Mouse (Mus musculus) gastrocnemius, postnatal 36 days (tissue): ENCODE results near the gene Rnase13. TPM values are rescaled to one million over a fixed set of nuclear protein-coding genes. Genes with fewer than 3 reads are reported as not detected.
"Not testable (repeated sequence)": the region's sequence is repeated elsewhere in the genome, so short reads cannot be mapped to it uniquely, and the experiment has no call there.

Experiments
- DNase-seq, 2 experiments: peaks; one replicate each; pipeline ENCODE4 v3.0.0; 2022
- intact Hi-C: fragments of 180-260 bp; cut with DNase I; formaldehyde crosslinking; loops from one replicate; pipeline ENCODE4 v1.15.1; 2025
- long read RNA-seq, 2 experiments: library from polyadenylated mRNA; stranded (forward); transcript quantifications; one replicate each; pipeline ENCODE4 v2.0.0; 2021
- total RNA-seq, 2 experiments: library from RNA; stranded (reverse); gene quantifications; 2 replicates each; pipeline ENCODE4 v1.2.3; 2021

The Rnase13 gene
- not detected for total RNA-seq
- long read RNA-seq, experiment 1, result 0 reads
- long read RNA-seq, experiment 2, result 0 reads

GRCm38 (mm10) chr14:51922571-51922865 lies at the start of gene Rnase13:
Gene Rnase13 (minus strand): TSS chr14:51922773.
- intact Hi-C loops, result no loop called here
- no peak for DNase-seq

GRCm38 (mm10) chr14:51967400-51967799 lies 44.8 kb upstream of the Rnase13 start:
- DNase-seq, result no peak
- intact Hi-C loops, result no loop called here

- no peak for DNase-seq
- intact Hi-C loops, result no loop called here
These were observed 37.7 kb upstream of the Rnase13 start for GRCm38 (mm10) chr14:51960316-51960715.

GRCm38 (mm10) chr14:51943336-51943735 lies 20.8 kb upstream of the Rnase13 start:
- DNase-seq, result no peak
- intact Hi-C loops, result no loop called here

DNA sequence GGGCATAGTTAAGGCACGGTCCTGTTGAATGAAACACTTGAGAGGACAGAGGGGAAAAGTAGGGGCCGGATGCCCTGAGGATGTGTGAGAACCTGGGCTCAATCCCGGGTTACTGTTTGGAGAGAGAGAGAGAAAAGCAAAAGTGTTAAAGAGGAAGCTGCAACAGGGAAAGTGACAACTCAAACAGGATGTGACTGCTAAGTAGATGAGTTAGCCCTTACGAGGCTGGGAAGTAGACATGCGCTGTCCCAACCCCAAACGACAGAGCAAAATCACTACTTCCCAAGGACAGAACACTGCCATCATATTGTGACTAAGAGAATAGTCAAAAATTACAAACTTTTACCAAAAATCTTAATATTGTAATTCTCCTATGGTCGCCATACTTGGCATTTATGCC lies 19.7 kb upstream of the Rnase13 start:
- intact Hi-C loops, result no loop called here
- no peak for DNase-seq

DNA sequence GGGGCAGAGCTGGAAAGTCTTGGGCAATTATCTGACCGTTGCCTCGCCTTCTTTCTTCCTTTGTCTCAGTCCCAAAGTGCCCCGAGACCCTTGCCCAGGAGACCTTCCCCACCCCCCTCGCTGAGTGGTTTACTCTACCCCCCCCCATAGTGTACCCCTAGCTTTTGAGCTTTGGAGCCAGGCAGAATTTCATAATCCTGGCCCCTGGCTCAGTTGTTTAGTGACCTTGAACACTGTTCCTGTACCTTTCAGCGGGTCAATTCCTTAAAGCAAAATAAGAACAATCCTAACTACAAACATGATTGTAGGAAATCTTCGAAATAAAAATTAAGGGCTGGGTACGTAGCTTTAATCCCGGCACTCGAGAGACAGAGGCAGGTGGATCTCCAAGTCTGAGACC lies 19.0 kb upstream of the Rnase13 start:
- DNase-seq, result no peak
- intact Hi-C loops, result no loop called here

GRCm38 (mm10) chr14:51940944-51941560 lies 18.5 kb upstream of the Rnase13 start:
- intact Hi-C loops, result no loop called here
- peak in 1 of 2 experiments; percentile 47 for DNase-seq

- intact Hi-C loops, result loop anchor here (5.0 kb wide), 1 partner anchor 58 kb away; no protein-coding TSS in a partner anchor
- no peak for DNase-seq
These were observed 16.4 kb upstream of the Rnase13 start for GRCm38 (mm10) chr14:51939005-51939404.

DNA sequence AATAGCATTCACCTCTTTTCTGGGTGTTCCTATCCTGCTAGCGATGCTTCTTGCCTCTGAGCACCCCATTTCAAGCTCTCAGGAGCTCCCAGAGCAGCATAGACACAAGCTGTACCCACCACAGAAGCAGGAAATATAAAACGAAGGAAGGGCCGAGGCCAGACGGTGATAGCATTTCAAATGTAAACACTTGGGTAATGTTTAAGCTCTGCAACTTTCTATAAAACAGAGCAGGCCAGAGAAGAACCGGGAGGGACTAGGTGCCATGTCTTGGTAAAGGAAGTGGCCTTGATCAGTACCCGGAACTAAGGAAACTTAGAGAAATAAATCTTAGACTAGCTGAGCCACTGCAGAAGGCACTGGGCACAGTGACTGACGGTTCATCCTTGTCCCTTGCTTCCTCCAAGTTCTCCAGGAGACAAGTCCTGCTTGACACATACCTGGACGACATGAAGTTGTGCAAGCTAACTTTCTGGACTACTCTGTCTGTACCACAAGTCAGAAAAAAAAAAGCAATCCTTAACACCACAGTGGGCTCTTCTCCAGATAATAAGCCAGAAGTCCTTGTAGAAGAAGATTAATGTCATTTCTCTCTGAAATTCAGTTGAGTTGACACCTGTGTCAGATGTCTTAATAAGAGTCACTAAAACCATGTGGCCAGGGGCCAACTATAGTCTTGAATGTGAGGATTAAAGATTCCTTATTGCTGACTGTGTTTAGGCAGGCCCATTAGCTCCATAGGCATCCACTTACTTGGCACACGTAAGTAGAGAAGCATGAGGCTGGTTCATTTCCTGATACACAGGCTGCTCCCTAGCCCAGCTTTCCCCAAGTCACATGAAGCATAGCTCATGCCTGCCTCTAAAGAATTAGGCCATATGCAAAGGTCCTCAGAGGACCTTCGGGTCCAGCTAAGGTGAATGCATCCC lies 9.8 kb upstream of the Rnase13 start:
- no peak for DNase-seq
- intact Hi-C loops, result no loop called here

GRCm38 (mm10) chr14:51930824-51931223 lies 8.3 kb upstream of the Rnase13 start:
- intact Hi-C loops, result loop anchor here (1.0 kb wide), 1 partner anchor 29 kb away; no protein-coding TSS in a partner anchor

DNA sequence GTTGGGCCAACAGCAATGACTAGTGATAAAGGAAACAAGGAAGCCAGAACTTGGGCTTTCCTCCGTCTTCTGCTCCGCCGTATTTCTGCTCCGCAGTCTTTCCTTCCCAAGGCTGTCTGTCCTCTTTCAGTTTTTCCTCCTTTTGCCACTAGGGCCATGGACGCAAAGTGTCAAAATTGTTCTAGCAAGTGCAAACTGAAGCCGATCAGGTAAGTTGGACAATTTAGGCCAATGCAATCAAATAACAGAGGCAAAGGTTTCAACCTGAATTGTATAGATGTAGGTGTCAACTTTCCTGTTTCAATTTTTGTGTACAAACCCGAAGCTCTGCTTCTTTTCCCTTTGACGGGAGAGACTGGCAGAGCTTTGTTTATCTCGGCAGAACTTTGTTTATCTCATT lies 7.4 kb upstream of the Rnase13 start:
- intact Hi-C loops, result no loop called here
- no peak for DNase-seq

More at GRCm38 (mm10) chr14:51930824-51931223, 8.3 kb upstream of the Rnase13 start:
- DNase-seq, result peak in 1 of 2 experiments; percentile 50

DNA sequence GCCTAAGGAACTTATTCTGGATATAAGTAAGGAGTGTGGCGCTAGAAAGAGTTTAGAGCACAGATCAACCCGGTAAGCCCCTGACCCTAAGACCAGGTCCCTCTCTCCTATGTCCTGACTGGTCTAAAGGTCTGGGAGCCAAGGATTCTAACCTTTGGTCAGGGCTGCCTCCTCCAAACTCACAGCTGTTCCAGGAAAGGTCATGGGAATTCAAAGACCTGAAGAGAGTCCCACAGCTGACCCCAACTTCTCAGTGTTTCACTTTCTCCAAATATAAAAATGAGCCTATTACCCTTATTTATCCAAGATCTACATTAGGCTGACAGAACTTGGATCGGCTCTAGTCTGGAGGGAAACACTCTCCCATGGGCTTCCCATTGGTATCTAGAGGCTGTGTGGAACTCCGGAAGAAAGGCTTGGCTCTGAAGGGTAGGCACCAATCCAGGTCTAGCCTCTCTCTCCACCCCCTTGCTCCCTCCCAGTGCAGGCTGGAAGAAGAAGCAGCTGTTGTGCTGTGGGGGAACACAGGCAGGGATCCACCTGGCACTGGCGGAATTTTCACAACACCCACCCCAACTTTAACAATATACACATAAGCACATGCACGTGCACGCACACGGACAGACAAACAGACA lies 6.9 kb upstream of the Rnase13 start:
- intact Hi-C loops, result no loop called here
- DNase-seq, result peak; percentile 54 to 64

DNA sequence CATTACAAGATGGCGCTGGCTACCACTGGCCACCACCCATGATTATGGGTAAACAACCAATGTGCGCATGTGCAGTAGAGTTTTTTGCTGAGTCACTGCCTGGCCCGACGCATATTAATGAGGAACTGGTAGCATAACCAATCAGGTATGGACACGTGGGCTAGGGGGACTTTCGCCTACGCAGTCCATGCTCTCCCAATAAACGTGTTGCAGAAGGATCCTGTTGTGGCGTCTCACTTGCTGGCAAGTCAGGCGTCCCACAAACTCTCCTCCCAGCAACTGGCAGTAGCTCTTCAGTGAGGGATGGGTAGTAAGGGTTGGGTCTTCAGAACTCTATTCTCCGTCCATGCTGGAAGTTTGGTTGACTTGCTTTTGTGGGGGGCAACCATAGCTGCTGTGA lies 4.4 kb upstream of the Rnase13 start:
- DNase-seq, intact Hi-C loops: not testable (repeated sequence)

DNA sequence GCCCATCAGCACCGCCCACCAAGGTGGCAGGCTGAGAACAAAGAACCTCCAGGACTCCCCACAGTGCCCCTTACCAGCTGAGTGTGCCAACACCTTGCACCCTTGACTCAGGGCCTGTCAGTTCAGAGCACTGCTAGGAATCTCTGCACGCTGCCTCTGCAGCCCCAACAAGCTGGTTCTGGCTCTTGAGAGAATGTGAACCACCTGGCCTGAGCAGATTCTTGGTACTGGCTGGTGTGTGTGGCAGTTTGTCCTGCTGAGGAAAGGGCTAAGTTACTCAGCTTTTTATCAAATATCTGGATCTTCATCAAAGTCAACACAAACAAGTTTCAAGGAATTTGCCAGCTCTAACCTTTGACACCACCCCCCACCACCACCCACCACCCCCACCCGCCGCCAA lies 919 bp upstream of the Rnase13 start:
- intact Hi-C loops, result no loop called here
- no peak for DNase-seq

- DNase-seq, result no peak
- intact Hi-C loops, result no loop called here
These were observed 337 bp upstream of the Rnase13 start for GRCm38 (mm10) chr14:51922910-51923309.

DNA sequence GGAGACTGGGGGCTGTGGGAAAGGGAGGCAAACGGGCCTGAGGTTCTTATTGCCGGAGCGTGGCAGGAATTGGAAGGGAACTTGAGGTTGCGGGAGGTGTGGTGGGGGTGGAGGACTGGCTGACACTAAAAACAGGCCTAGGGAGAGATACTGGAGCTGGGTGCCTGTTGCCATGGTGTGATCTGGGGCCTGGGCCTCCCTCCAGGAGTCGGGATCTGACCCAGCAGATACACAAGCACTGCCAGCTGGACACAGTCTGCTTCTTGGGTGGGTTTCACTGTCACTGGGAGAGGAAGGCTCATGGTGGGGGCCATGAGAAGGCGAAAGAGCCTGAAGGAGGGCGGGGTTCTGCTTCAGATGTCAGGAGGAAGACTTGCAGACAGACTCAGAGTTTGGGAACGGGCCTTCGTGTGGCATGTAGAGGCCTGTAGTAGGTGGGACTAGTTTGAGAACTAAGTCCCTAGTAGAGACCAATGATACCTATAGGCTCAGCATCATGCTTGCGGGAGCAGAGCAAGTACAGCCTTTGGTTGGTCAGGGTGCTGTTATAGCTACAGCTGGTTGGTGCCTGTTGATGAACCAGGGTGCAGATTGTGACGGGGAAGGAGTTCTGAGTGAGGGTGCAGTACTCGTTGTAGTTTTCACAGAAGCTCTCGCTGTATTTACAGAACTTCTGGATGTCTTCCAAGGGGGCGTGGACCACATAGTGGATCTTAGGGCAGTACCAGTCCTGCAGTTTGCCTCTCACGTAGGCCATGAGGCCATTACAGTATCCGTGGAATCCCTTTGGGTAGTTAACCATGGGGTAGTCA lies 608 bp downstream of the Rnase13 start:
- peak; percentile 70 to 74 for DNase-seq
- intact Hi-C loops, result no loop called here

DNA sequence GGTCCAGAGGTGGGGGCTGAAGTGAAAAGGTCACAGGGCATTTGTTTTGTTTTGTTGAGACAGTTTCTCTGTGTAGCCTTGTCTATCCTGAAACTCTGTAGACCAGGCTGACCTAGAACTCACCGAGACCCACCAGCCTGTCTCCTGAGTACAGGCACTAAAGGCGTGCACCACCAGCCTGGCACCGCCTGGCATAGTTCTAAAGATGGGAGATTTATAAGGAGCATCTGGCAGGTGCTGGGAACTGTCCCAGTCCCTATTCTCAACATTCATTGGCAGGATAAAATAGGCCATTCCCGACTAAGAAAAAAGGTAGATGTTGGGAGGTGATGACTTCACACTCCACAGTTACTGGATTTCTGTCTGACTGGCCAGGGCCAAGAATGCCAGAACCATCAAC lies 3.6 kb downstream of the Rnase13 start:
- intact Hi-C loops, result no loop called here
- DNase-seq, result no peak

- no peak for DNase-seq
- intact Hi-C loops, result no loop called here
These were observed 4.4 kb downstream of the Rnase13 start, which contains the start of gene Tppp2 for GRCm38 (mm10) chr14:51918125-51918524. Gene Tppp2 (plus strand): TSS chr14:51918425.

DNA sequence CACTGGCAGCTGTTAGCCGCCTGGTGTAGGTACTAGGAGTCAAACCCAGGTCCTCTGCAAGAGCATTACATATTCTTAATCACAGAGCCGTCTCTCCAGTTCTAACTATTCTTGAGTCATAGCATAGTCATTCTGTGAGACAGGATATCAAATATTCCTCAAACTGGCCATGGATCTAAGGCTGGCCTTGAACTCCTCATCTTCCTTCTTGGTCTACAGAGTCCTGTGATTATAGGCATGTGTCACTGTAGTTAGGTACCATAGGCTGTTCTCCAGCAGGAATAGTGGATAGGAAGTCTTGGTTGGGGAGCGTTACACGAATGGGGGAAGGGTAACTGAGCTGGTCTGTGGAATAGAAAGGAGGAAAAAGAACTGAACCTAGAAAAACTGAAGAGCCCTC lies 6.0 kb downstream of the Rnase13 start:
- intact Hi-C loops, result no loop called here
- no peak for DNase-seq

DNA sequence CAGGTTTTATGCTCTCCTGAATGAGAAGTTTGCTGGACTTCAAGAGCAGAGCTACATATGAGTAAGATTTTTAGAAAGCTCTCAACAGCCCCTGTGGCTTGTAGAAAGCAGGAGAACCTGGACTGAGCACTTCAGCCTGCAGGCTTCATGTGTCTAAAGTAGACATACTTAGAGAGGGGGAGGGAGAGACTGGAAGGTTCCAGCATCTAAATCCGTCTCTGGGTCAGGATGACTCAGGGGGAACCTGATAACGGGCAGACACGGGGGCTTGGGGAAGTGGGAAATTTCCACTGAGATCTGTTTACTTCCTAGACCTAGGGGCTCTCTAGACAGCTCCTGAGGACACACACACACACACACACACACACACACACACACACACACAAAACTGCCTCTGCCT lies 7.5 kb downstream of the Rnase13 start:
- DNase-seq, result no peak
- intact Hi-C loops, result no loop called here
